8 mouse cellular contexts compared by ENCODE assay signal in the genomic region with DNA sequence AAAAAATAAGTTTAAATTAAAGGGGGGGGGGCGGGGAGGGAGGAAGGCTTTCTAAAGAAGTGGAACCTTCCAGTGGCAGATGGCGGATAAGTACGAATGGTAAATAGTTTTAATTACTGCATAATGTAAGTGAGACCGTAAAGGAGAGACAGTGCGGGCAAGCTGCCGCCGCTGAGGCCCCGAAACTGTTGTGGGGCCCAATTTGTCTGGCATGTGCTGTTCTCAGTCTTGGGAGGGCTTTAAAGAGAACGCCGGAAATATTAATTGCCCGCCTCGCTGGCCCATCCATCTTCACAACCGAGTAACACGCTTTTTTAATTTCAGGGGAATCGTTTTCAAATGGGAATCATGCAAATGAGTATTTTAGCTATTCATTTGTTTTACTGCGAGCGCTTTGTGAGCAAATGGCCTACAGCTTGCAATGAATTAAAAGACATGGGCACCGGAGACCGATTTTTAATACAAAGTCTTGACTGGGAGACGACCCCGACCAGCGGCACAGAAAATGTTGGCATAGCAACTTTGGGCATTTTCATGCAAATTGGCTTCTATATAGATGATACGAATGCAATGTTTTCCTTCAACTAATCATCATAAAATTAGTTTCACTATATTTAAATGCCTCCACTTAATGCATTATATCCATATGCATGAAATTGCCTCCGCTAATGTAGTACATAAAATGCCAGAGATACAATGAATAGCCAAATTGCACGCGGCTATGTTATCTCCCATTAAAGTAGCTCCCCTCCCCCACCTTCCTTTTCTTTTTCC.
A peak's percentile ranks its signal among the peaks of the same experiment; 100 is the strongest.
DNase-seq lines count a peak whose midpoint lies in the region; ATAC-seq and TF ChIP-seq lines count a peak whose summit lies in the region.

No protein-coding gene starts in this region.

- no peak for TF ChIP-seq CTCF in lung, postnatal 0 days (IDR thresholded peaks at IDR 0.05)

- H3K4me3 ChIP-seq in lung, postnatal 0 days (ENCODE audit: low read depth, low read length) = 0 out of 2 replicates have a peak overlapping the region, but pooled peaks have one; percentile 8
- peak overlapping the region; percentile 21 for H3K4me3 ChIP-seq in limb, embryonic 14.5 days (replicated peaks; ENCODE audit: low read length)
- peak overlapping the region; percentile 24; the same call in 1 of the 2 replicates for H3K4me3 ChIP-seq in stomach, embryonic 15.5 days (replicated peaks)

- H3K36me3 ChIP-seq in lung, postnatal 0 days (ENCODE audit: insufficient read depth, low read length) = no peaks in the 10 kb centered on the region
- no peaks in the 10 kb centered on the region for H3K36me3 ChIP-seq in limb, embryonic 14.5 days (ENCODE audit: control insufficient read depth, insufficient read depth, low read length)
- H3K36me3 ChIP-seq in stomach, embryonic 15.5 days = no peaks in the 10 kb centered on the region

- no peak for ATAC-seq in lung, postnatal 0 days
- no peak for ATAC-seq in limb, embryonic 14.5 days (ENCODE audit: low FRiP score, low read depth)
- no peak for ATAC-seq in stomach, embryonic 15.5 days (ENCODE audit: insufficient read depth, low FRiP score, low read depth)

- H3K9ac ChIP-seq in lung, postnatal 0 days (replicated peaks; ENCODE audit: low read depth) = no peak overlapping the region
- no peak overlapping the region for H3K9ac ChIP-seq in limb, embryonic 14.5 days (ENCODE audit: low read depth, low read length, severe bottlenecking)
- no peak overlapping the region for H3K9ac ChIP-seq in stomach, embryonic 15.5 days

- peak overlapping the region; percentile 44 for H3K4me2 ChIP-seq in lung, postnatal 0 days (replicated peaks; ENCODE audit: low read depth, low read length)
- H3K4me2 ChIP-seq in limb, embryonic 14.5 days (replicated peaks; ENCODE audit: low read depth, low read length, severe bottlenecking) = peak overlapping the region; percentile 48
- H3K4me2 ChIP-seq in stomach, embryonic 15.5 days = peak overlapping the region; percentile 39

- no peak for TF ChIP-seq EP300 in lung, postnatal 0 days (IDR thresholded peaks at IDR 0.05)

- no peaks in the 10 kb centered on the region for H3K9me3 ChIP-seq in lung, postnatal 0 days (ENCODE audit: low read length)
- no peaks in the 10 kb centered on the region for H3K9me3 ChIP-seq in limb, embryonic 14.5 days (ENCODE audit: control insufficient read depth, low read length)
- H3K9me3 ChIP-seq in stomach, embryonic 15.5 days = no peaks in the 10 kb centered on the region

- H3K4me1 ChIP-seq in lung, postnatal 0 days (ENCODE audit: insufficient read depth, low read depth, low read length) = 0 out of 2 replicates have a peak, but pooled peaks cover 6% of the 10 kb centered on the region
- peaks cover 21% of the 10 kb centered on the region for H3K4me1 ChIP-seq in limb, embryonic 14.5 days (ENCODE audit: control insufficient read depth, insufficient read depth, low read length)
- H3K4me1 ChIP-seq in stomach, embryonic 15.5 days = peaks cover 14% of the 10 kb centered on the region; the same call in 1 of the 2 replicates

- H3K27me3 ChIP-seq in lung, postnatal 0 days (replicated peaks; ENCODE audit: insufficient read depth, low read length) = no peaks in the 10 kb centered on the region
- no peaks in the 10 kb centered on the region for H3K27me3 ChIP-seq in limb, embryonic 14.5 days (ENCODE audit: control insufficient read depth, insufficient read depth, low read length)
- no peaks in the 10 kb centered on the region for H3K27me3 ChIP-seq in stomach, embryonic 15.5 days (replicated peaks)

- WGBS in lung, postnatal 0 days = 37% methylated on average over 26 of the region's 26 CpGs
- WGBS in limb, embryonic 14.5 days = 19% methylated on average over 26 of the region's 26 CpGs
- WGBS in stomach, embryonic 15.5 days = 28% methylated on average over 26 of the region's 26 CpGs

- no peak overlapping the region for H3K27ac ChIP-seq in lung, postnatal 0 days (ENCODE audit: low read length)
- H3K27ac ChIP-seq in limb, embryonic 14.5 days (replicated peaks; ENCODE audit: low read depth, low read length) = no peak overlapping the region
- H3K27ac ChIP-seq in stomach, embryonic 15.5 days = no peak overlapping the region

- no peak for TF ChIP-seq POLR2A in limb, embryonic 14.5 days (IDR thresholded peaks at IDR 0.05; ENCODE audit: borderline replicate concordance, extremely low read depth, insufficient read depth, insufficient read length)

- peak; percentile 36 for DNase-seq in embryo, embryonic 10.5 days (ENCODE audit: low spot score)
- DNase-seq in embryo, embryonic 10 days (ENCODE audit: low spot score) = no peak
- DNase-seq in lung, postnatal 0 days (ENCODE audit: low spot score) = no peak
- DNase-seq in lung, postnatal 36 days = no peak
- no peak for DNase-seq in limb, embryonic 14.5 days (ENCODE audit: low spot score)
- no peak for DNase-seq in cerebellum, adult 9-10 months
- DNase-seq in urinary bladder, postnatal 10 days (ENCODE audit: low spot score) = no peak
